Mouse (Mus musculus): Measurements from ENCODE around the gene Olfr743. TPM values are rescaled to one million over a fixed set of nuclear protein-coding genes. Genes with fewer than 3 reads are reported as not detected.
"Not testable (repeated sequence)": the region's sequence is repeated elsewhere in the genome, so short reads cannot be mapped to it uniquely, and the experiment has no call there.

Olfr743 gene
- not detected for total RNA-seq (2021)

DNA sequence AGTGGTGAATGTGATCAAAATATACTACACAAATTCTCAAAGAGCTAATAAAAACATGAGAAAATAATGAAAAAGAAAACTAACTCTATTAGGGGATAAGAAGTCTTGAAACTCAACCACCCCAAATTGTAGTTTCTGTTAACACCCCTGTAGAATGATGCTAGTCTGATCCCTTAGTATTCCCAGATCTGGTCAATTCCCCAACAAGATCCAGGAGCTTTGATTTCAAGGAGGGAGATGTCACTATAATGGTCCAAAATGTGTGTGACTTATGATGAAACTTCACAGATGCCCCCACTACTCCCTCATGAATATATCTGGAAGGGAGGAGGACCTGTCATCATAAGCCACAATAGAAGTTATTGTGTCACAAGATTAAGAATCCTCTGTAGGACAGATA, at the start of gene Olfr743:
Olfr743 (plus strand) TSS at position 301 of the 400 bp plus-strand sequence.
- intact Hi-C loops (cut with DNase I) = no loop called here
- no peak for DNase-seq

- intact Hi-C loops (cut with DNase I) = no loop called here
- no peak for DNase-seq
These were observed 49.2 kb upstream of the Olfr743 start, which contains the start of gene Olfr741 for GRCm38 (mm10) chr14:50472438-50472837. Olfr741 (plus strand) TSS chr14:50472738.

DNA sequence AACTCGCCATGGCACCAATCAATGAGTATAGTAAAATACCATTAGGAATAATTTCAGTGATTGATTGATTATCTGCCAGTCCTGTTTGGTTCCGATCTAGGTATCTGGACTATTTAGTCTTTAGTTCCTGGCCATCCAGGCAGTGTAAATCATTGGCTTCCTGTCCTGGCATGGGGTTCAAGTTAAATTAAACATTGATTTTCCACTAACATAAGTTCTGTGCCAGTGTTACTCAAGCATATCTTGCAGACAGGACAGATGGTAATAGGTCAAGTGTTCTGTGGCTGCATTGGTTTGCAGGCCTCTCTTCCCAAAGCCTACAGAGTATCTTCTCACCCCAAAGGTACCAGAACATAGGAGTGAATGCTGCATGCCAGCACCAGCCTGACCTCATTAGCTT, 43.2 kb upstream of the Olfr743 start:
- intact Hi-C loops (cut with DNase I) = no loop called here
- no peak for DNase-seq

DNA sequence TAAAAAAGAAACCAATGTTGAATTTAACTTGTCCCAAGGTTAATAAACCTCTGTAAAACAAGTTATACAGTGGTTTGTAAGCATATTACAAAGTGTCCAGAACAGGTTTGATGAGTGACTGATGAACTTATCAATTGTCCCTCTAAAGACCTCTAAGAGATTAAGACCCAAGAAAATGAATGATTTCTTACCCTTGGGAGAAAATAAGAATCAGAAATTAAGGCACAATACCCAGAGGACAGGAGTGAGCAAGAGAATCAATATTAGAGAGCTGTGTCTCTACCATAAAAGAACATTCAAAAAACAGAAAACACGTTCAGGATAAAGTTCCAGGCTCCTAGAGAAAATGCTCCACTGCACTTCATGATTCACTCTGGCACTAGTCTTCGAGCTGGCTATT, 18.3 kb upstream of the Olfr743 start, which contains the start of gene Olfr742:
Olfr742 (plus strand) TSS at position 301 of the 400 bp plus-strand sequence.
- DNase-seq = no peak
- intact Hi-C loops (cut with DNase I) = no loop called here

- intact Hi-C loops (cut with DNase I) = no loop called here
- DNase-seq = no peak
These were observed 31.1 kb downstream of the Olfr743 start for GRCm38 (mm10) chr14:50552734-50553133.

DNA sequence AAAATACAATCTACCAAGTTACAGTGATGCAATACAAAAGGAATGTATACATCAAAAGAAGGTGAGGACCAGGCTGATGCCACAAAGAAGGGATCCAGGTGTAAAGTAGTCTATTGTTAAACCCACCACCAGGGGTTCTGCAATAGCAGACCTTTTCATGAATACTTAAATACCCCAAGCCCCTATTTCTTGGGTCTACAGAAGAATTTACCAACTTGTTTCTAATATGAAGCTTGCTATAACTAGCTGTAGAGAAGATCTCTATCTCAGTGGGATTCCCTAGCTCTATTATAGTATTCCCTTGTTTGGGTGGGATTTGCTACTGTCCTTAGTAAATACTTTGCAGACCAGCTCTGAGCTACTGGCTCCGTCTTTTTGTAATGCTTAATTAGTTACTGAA, 51.4 kb downstream of the Olfr743 start:
- intact Hi-C loops (cut with DNase I) = not testable (repeated sequence)

More for the DNA sequence above, 51.4 kb downstream of the Olfr743 start:
- DNase-seq = not testable (repeated sequence)

Other genes starting within 250 kb of the Olfr743 start
- gene Olfr732, start 237.6 kb upstream of the Olfr743 start, total RNA-seq (2021) = not detected
- gene Olfr733, start 220.3 kb upstream of the Olfr743 start, total RNA-seq (2021) = not detected
- gene Olfr734, start 195.1 kb upstream of the Olfr743 start, total RNA-seq (2021) = not detected
- not detected for gene Olfr735, start 173.0 kb upstream of the Olfr743 start, total RNA-seq (2021)
- under 1 TPM in 1 of 2 experiments, not detected in 1; 0.12 TPM for gene Tlr11, start 163.9 kb upstream of the Olfr743 start, total RNA-seq (2021)
- gene Olfr736, start 140.7 kb upstream of the Olfr743 start, total RNA-seq (2021) = not detected
- not detected for gene Olfr738, start 114.3 kb upstream of the Olfr743 start, total RNA-seq (2021)
- not detected for gene Olfr739, start 103.2 kb upstream of the Olfr743 start, total RNA-seq (2021)
- gene Olfr740, start 76.3 kb upstream of the Olfr743 start, total RNA-seq (2021) = not detected
- gene Olfr741, start 49.1 kb upstream of the Olfr743 start, total RNA-seq (2021) = not detected
- not detected for gene Olfr742, start 18.2 kb upstream of the Olfr743 start, total RNA-seq (2021)
- gene Olfr744, start 93.0 kb downstream of the Olfr743 start, total RNA-seq (2021) = not detected
- gene Olfr745, start 117.5 kb downstream of the Olfr743 start, total RNA-seq (2021) = not detected
- gene Olfr746, start 125.2 kb downstream of the Olfr743 start, total RNA-seq (2021) = not detected
- gene Olfr747, start 171.4 kb downstream of the Olfr743 start, total RNA-seq (2021) = not detected
- not detected for gene Olfr748, start 185.5 kb downstream of the Olfr743 start, total RNA-seq (2021)
- not detected for gene Olfr749, start 223.3 kb downstream of the Olfr743 start, total RNA-seq (2021)